Mouse (Mus musculus): ENCODE data around the gene Mtln. TPM values are rescaled to one million over a fixed set of nuclear protein-coding genes. Genes with fewer than 3 reads are reported as not detected.

Mtln gene
- polyA plus RNA-seq, 1 experiment from 2014 or later: 43.7 TPM

GRCm38 (mm10) chr2:127760429-127761000 lies 31.8 kb downstream of the Mtln start:
- Histone ChIP-seq H3K27me3 (replicated peaks; ENCODE audit: control insufficient read depth, insufficient read depth, low read length) (no peaks in the 10 kb centered on the region), H3K9me3 (ENCODE audit: control insufficient read depth, low read length) (no peaks in the 10 kb centered on the region), H3K27ac (ENCODE audit: low read depth) (no peak overlapping the region), H3K4me2 (ENCODE audit: low read length) (no peak overlapping the region), H3K4me1 (replicated peaks; ENCODE audit: control insufficient read depth, insufficient read depth, low read length) (no peaks in the 10 kb centered on the region), H3K36me3 (ENCODE audit: control insufficient read depth, insufficient read depth, low read length) (peaks cover 24% of the 10 kb centered on the region), H3K4me3 (ENCODE audit: low read depth, low read length) (no peak overlapping the region), H3K9ac (ENCODE audit: low read length) (no peak overlapping the region)
- DNase-seq (ENCODE audit: low spot score) (no peak), ATAC-seq (replicated peaks; ENCODE audit: low FRiP score, low TSS enrichment, low read depth) (no peak)
- WGBS: 70% methylated on average over 10 of the region's 10 CpGs

GRCm38 (mm10) chr2:127760014-127760413 lies 32.3 kb downstream of the Mtln start:
- no peak for DNase-seq (ENCODE audit: low spot score)

GRCm38 (mm10) chr2:127759157-127759880 lies 33.0 kb downstream of the Mtln start:
- peaks cover 24% of the 10 kb centered on the region for H3K36me3 ChIP-seq (ENCODE audit: control insufficient read depth, insufficient read depth, low read length)
- H3K27ac ChIP-seq (ENCODE audit: low read depth): no peak overlapping the region
- DNase-seq (ENCODE audit: low spot score) (no peak), ATAC-seq (replicated peaks; ENCODE audit: low FRiP score, low TSS enrichment, low read depth) (no peak)
- H3K4me3 ChIP-seq (ENCODE audit: low read depth, low read length): no peak overlapping the region
- H3K4me1 ChIP-seq (replicated peaks; ENCODE audit: control insufficient read depth, insufficient read depth, low read length): no peaks in the 10 kb centered on the region
- no peak overlapping the region for H3K4me2 ChIP-seq (ENCODE audit: low read length)
- H3K9me3 ChIP-seq (ENCODE audit: control insufficient read depth, low read length): no peaks in the 10 kb centered on the region
- H3K9ac ChIP-seq (ENCODE audit: low read length): no peak overlapping the region
- H3K27me3 ChIP-seq (replicated peaks; ENCODE audit: control insufficient read depth, insufficient read depth, low read length): no peaks in the 10 kb centered on the region
- 75% methylated on average over 5 of the region's 5 CpGs for WGBS

More at GRCm38 (mm10) chr2:127760014-127760413, 32.3 kb downstream of the Mtln start:
- H3K9me3 ChIP-seq (ENCODE audit: control insufficient read depth, low read length): no peaks in the 10 kb centered on the region
- no peak for ATAC-seq (replicated peaks; ENCODE audit: low FRiP score, low TSS enrichment, low read depth)
- no peaks in the 10 kb centered on the region for H3K4me1 ChIP-seq (replicated peaks; ENCODE audit: control insufficient read depth, insufficient read depth, low read length)
- no peak overlapping the region for H3K9ac ChIP-seq (ENCODE audit: low read length)
- no peak overlapping the region for H3K27ac ChIP-seq (ENCODE audit: low read depth)
- H3K4me2 ChIP-seq (ENCODE audit: low read length): no peak overlapping the region
- WGBS: 90% methylated on average over 6 of the region's 6 CpGs
- no peak overlapping the region for H3K4me3 ChIP-seq (ENCODE audit: low read depth, low read length)
- no peaks in the 10 kb centered on the region for H3K27me3 ChIP-seq (replicated peaks; ENCODE audit: control insufficient read depth, insufficient read depth, low read length)
- H3K36me3 ChIP-seq (ENCODE audit: control insufficient read depth, insufficient read depth, low read length): peaks cover 24% of the 10 kb centered on the region

- H3K27ac ChIP-seq (ENCODE audit: low read depth): no peak overlapping the region
- H3K9me3 ChIP-seq (ENCODE audit: control insufficient read depth, low read length): no peaks in the 10 kb centered on the region
- no peaks in the 10 kb centered on the region for H3K27me3 ChIP-seq (replicated peaks; ENCODE audit: control insufficient read depth, insufficient read depth, low read length)
- DNase-seq (ENCODE audit: low spot score) (no peak), ATAC-seq (replicated peaks; ENCODE audit: low FRiP score, low TSS enrichment, low read depth) (no peak)
- 14% methylated on average over 8 of the region's 8 CpGs for WGBS
- no peak overlapping the region for H3K9ac ChIP-seq (ENCODE audit: low read length)
- peaks cover 18% of the 10 kb centered on the region for H3K36me3 ChIP-seq (ENCODE audit: control insufficient read depth, insufficient read depth, low read length)
- no peak overlapping the region for H3K4me2 ChIP-seq (ENCODE audit: low read length)
- H3K4me3 ChIP-seq (ENCODE audit: low read depth, low read length): no peak overlapping the region
- H3K4me1 ChIP-seq (replicated peaks; ENCODE audit: control insufficient read depth, insufficient read depth, low read length): no peaks in the 10 kb centered on the region
These were observed 35.1 kb downstream of the Mtln start for GRCm38 (mm10) chr2:127757171-127757570.

GRCm38 (mm10) chr2:127754113-127754512 lies 38.2 kb downstream of the Mtln start:
- no peaks in the 10 kb centered on the region for H3K36me3 ChIP-seq (ENCODE audit: control insufficient read depth, insufficient read depth, low read length)

GRCm38 (mm10) chr2:127751849-127752610 lies 40.3 kb downstream of the Mtln start:
- H3K4me1 ChIP-seq (replicated peaks; ENCODE audit: control insufficient read depth, insufficient read depth, low read length): no peaks in the 10 kb centered on the region
- WGBS: 69% methylated on average over 11 of the region's 11 CpGs
- no peaks in the 10 kb centered on the region for H3K36me3 ChIP-seq (ENCODE audit: control insufficient read depth, insufficient read depth, low read length)
- H3K4me2 ChIP-seq (ENCODE audit: low read length): no peak overlapping the region
- no peak overlapping the region for H3K27ac ChIP-seq (ENCODE audit: low read depth)
- ATAC-seq (replicated peaks; ENCODE audit: low FRiP score, low TSS enrichment, low read depth) (no peak), DNase-seq (ENCODE audit: low spot score) (no peak)
- no peaks in the 10 kb centered on the region for H3K27me3 ChIP-seq (replicated peaks; ENCODE audit: control insufficient read depth, insufficient read depth, low read length)
- no peak overlapping the region for H3K4me3 ChIP-seq (ENCODE audit: low read depth, low read length)
- H3K9ac ChIP-seq (ENCODE audit: low read length): no peak overlapping the region
- no peaks in the 10 kb centered on the region for H3K9me3 ChIP-seq (ENCODE audit: control insufficient read depth, low read length)

More at GRCm38 (mm10) chr2:127754113-127754512, 38.2 kb downstream of the Mtln start:
- no peak overlapping the region for H3K4me3 ChIP-seq (ENCODE audit: low read depth, low read length)
- no peak overlapping the region for H3K27ac ChIP-seq (ENCODE audit: low read depth)
- H3K4me1 ChIP-seq (replicated peaks; ENCODE audit: control insufficient read depth, insufficient read depth, low read length): no peaks in the 10 kb centered on the region
- 95% methylated on average over 4 of the region's 4 CpGs for WGBS
- DNase-seq (ENCODE audit: low spot score) (no peak), ATAC-seq (replicated peaks; ENCODE audit: low FRiP score, low TSS enrichment, low read depth) (no peak)
- H3K9ac ChIP-seq (ENCODE audit: low read length): no peak overlapping the region
- no peak overlapping the region for H3K4me2 ChIP-seq (ENCODE audit: low read length)
- H3K27me3 ChIP-seq (replicated peaks; ENCODE audit: control insufficient read depth, insufficient read depth, low read length): no peaks in the 10 kb centered on the region
- H3K9me3 ChIP-seq (ENCODE audit: control insufficient read depth, low read length): no peaks in the 10 kb centered on the region

- WGBS: 76% methylated on average over 1 of the region's 1 CpGs
- Histone ChIP-seq H3K4me2 (ENCODE audit: low read length) (no peak overlapping the region), H3K27ac (ENCODE audit: low read depth) (no peak overlapping the region), H3K9me3 (ENCODE audit: control insufficient read depth, low read length) (no peaks in the 10 kb centered on the region), H3K36me3 (ENCODE audit: control insufficient read depth, insufficient read depth, low read length) (no peaks in the 10 kb centered on the region), H3K9ac (ENCODE audit: low read length) (no peak overlapping the region), H3K4me3 (ENCODE audit: low read depth, low read length) (no peak overlapping the region), H3K27me3 (replicated peaks; ENCODE audit: control insufficient read depth, insufficient read depth, low read length) (no peaks in the 10 kb centered on the region), H3K4me1 (replicated peaks; ENCODE audit: control insufficient read depth, insufficient read depth, low read length) (no peaks in the 10 kb centered on the region)
- ATAC-seq (replicated peaks; ENCODE audit: low FRiP score, low TSS enrichment, low read depth) (no peak), DNase-seq (ENCODE audit: low spot score) (no peak)
These were observed 42.9 kb downstream of the Mtln start for GRCm38 (mm10) chr2:127749376-127749775.

GRCm38 (mm10) chr2:127748316-127748715 lies 44.0 kb downstream of the Mtln start:
- Histone ChIP-seq H3K4me2 (ENCODE audit: low read length) (no peak overlapping the region), H3K4me1 (replicated peaks; ENCODE audit: control insufficient read depth, insufficient read depth, low read length) (no peaks in the 10 kb centered on the region), H3K27ac (ENCODE audit: low read depth) (no peak overlapping the region), H3K9me3 (ENCODE audit: control insufficient read depth, low read length) (no peaks in the 10 kb centered on the region), H3K27me3 (replicated peaks; ENCODE audit: control insufficient read depth, insufficient read depth, low read length) (no peaks in the 10 kb centered on the region), H3K36me3 (ENCODE audit: control insufficient read depth, insufficient read depth, low read length) (no peaks in the 10 kb centered on the region), H3K9ac (ENCODE audit: low read length) (no peak overlapping the region), H3K4me3 (ENCODE audit: low read depth, low read length) (no peak overlapping the region)
- 73% methylated on average over 7 of the region's 7 CpGs for WGBS
- DNase-seq (ENCODE audit: low spot score) (no peak), ATAC-seq (replicated peaks; ENCODE audit: low FRiP score, low TSS enrichment, low read depth) (no peak)
